Mouse (Mus musculus) olfactory bulb, adult 2 months (tissue): ENCODE measurements around the gene Cntnap2. TPM values are rescaled to one million over a fixed set of nuclear protein-coding genes. Genes with fewer than 3 reads are reported as not detected.

Experiments used
- H3K27ac ChIP-seq: fragments of 200-500 bp; 2 replicates; pipeline ENCODE4 v1.5.1; 2012; ENCODE audit warnings: low read depth, low read length; ENCODE audit not compliant: insufficient read depth
- H3K4me1 ChIP-seq: fragments of 200-500 bp; 2 replicates; pipeline ENCODE4 v1.6.1; 2012; ENCODE audit warnings: low read length; ENCODE audit not compliant: control insufficient read depth, insufficient read depth
- H3K4me3 ChIP-seq: fragments of 200-500 bp; 2 replicates; pipeline ENCODE4 v1.5.1; 2012; ENCODE audit warnings: mild to moderate bottlenecking, low read depth, low read length, moderate library complexity; ENCODE audit not compliant: insufficient read depth
- CTCF ChIP-seq: fragments of 200-500 bp; IDR thresholded peaks from 2 replicates; pipeline ENCODE4 v1.5.1; 2012; ENCODE audit warnings: low read depth, mild to moderate bottlenecking, low read length, moderate library complexity; ENCODE audit not compliant: insufficient read depth
- POLR2A ChIP-seq: fragments of 200-500 bp; IDR thresholded peaks from 2 replicates; pipeline ENCODE4 v1.6.1; 2012; ENCODE audit warnings: mild to moderate bottlenecking, low read depth, low read length, moderate library complexity; ENCODE audit not compliant: insufficient read depth
- WGBS: fragments of 180-500 bp; shearing (Covaris S2); methylation state at CpG from one replicate; pipeline ENCODE4 v1.1.7; 2018; 5-methylcytosine and 5-hydroxymethylcytosine counted together
- polyA plus RNA-seq: library from polyadenylated mRNA; stranded (reverse); fragments of >200 nt; gene quantifications from 2 replicates; pipeline ENCODE4 v1.2.4, GENCODE M21; 2012; ENCODE audit warnings: low replicate concordance; ENCODE audit not compliant: missing spikeins, insufficient read depth, insufficient read length

Cntnap2 gene
- polyA plus RNA-seq, 1 experiment: not detected

GRCm38 (mm10) chr6:45700287-45700686 is 641.1 kb downstream of the Cntnap2 start:
- H3K4me3 ChIP-seq: no peak overlapping the region
- no peaks in the 10 kb centered on the region for H3K4me1 ChIP-seq

GRCm38 (mm10) chr6:45791612-45792011 is 732.5 kb downstream of the Cntnap2 start:
- Histone ChIP-seq H3K27ac (no peak overlapping the region), H3K4me3 (no peak overlapping the region), H3K4me1 (no peaks in the 10 kb centered on the region)
- no peak for TF ChIP-seq POLR2A
- TF ChIP-seq CTCF: no peak

More at GRCm38 (mm10) chr6:45700287-45700686, 641.1 kb downstream of the Cntnap2 start:
- no peak for TF ChIP-seq CTCF
- no peak for TF ChIP-seq POLR2A
- H3K27ac ChIP-seq: no peak overlapping the region

GRCm38 (mm10) chr6:45841626-45842341 is 782.6 kb downstream of the Cntnap2 start:
- Histone ChIP-seq H3K4me1 (no peaks in the 10 kb centered on the region), H3K27ac (no peak overlapping the region), H3K4me3 (no peak overlapping the region)
- no peak for TF ChIP-seq POLR2A
- TF ChIP-seq CTCF: no peak
- WGBS: 78% methylated on average over 4 of the region's 4 CpGs

GRCm38 (mm10) chr6:45843736-45844135 is 784.6 kb downstream of the Cntnap2 start:
- 70% methylated on average over 1 of the region's 1 CpGs for whole genome bisulfite sequencing
- no peak overlapping the region for H3K4me3 ChIP-seq
- no peak overlapping the region for H3K27ac ChIP-seq
- H3K4me1 ChIP-seq: no peaks in the 10 kb centered on the region
- TF ChIP-seq POLR2A: no peak
- TF ChIP-seq CTCF: no peak

GRCm38 (mm10) chr6:45871409-45871992 is 812.3 kb downstream of the Cntnap2 start:
- Histone ChIP-seq H3K27ac (no peak overlapping the region), H3K4me1 (no peaks in the 10 kb centered on the region), H3K4me3 (no peak overlapping the region)
- TF ChIP-seq POLR2A (no peak), CTCF (no peak)
- WGBS: 46% methylated on average over 3 of the region's 3 CpGs

- Histone ChIP-seq H3K4me1 (no peaks in the 10 kb centered on the region), H3K4me3 (no peak overlapping the region), H3K27ac (no peak overlapping the region)
- TF ChIP-seq CTCF: no peak
- TF ChIP-seq POLR2A: no peak
- WGBS: 81% methylated on average over 1 of the region's 1 CpGs
Observed at GRCm38 (mm10) chr6:45885486-45885885, 826.3 kb downstream of the Cntnap2 start.

GRCm38 (mm10) chr6:45887901-45888300 is 828.7 kb downstream of the Cntnap2 start:
- Histone ChIP-seq H3K4me3 (no peak overlapping the region), H3K27ac (no peak overlapping the region), H3K4me1 (no peaks in the 10 kb centered on the region)
- no peak for TF ChIP-seq POLR2A
- no peak for TF ChIP-seq CTCF
- WGBS: 18% methylated on average over 3 of the region's 3 CpGs

- WGBS: 82% methylated on average over 3 of the region's 3 CpGs
- Histone ChIP-seq H3K27ac (no peak overlapping the region), H3K4me3 (no peak overlapping the region), H3K4me1 (no peaks in the 10 kb centered on the region)
- TF ChIP-seq POLR2A (no peak), CTCF (no peak)
Observed at GRCm38 (mm10) chr6:45938263-45938662, 879.1 kb downstream of the Cntnap2 start.

GRCm38 (mm10) chr6:45938775-45939174 is 879.6 kb downstream of the Cntnap2 start:
- no peak overlapping the region for H3K27ac ChIP-seq
- no peak overlapping the region for H3K4me3 ChIP-seq
- WGBS: 18% methylated on average over 1 of the region's 1 CpGs
- TF ChIP-seq POLR2A (no peak), CTCF (no peak)
- H3K4me1 ChIP-seq: no peaks in the 10 kb centered on the region
